Mouse (Mus musculus): ENCODE measurements at regions not wholly inside any gene's neighbourhood (a gene's known extent, or its start where the extent isn't known, plus 50 kb on each side); places are given as distances from the start of the nearest gene placed in this dataset.

GRCm38 (mm10) chr11:112987782-112988181 is 205.8 kb downstream of the Sox9 start:
- ATAC-seq (ENCODE audit: low FRiP score, low read depth): no peak
- peaks cover 14% of the 10 kb centered on the region for H3K27me3 ChIP-seq
- H3K9ac ChIP-seq (replicated peaks): no peak overlapping the region
- no peak overlapping the region for H3K27ac ChIP-seq (replicated peaks)
- WGBS: 90% methylated on average over 7 of the region's 7 CpGs
- H3K4me1 ChIP-seq: peaks cover 42% of the 10 kb centered on the region
- H3K4me3 ChIP-seq: no peak overlapping the region
- no peaks in the 10 kb centered on the region for H3K9me3 ChIP-seq
- no peak overlapping the region for H3K4me2 ChIP-seq (replicated peaks)
- H3K36me3 ChIP-seq: no peaks in the 10 kb centered on the region

- Histone ChIP-seq H3K9ac (replicated peaks) (no peak overlapping the region), H3K36me3 (no peaks in the 10 kb centered on the region), H3K4me1 (peaks cover 31% of the 10 kb centered on the region), H3K4me3 (no peak overlapping the region), H3K9me3 (no peaks in the 10 kb centered on the region), H3K27ac (replicated peaks) (no peak overlapping the region), H3K27me3 (peaks cover 14% of the 10 kb centered on the region), H3K4me2 (replicated peaks) (no peak overlapping the region)
- 71% methylated on average over 1 of the region's 1 CpGs for WGBS
- ATAC-seq (ENCODE audit: low FRiP score, low read depth): no peak
Measured at GRCm38 (mm10) chr11:112988900-112989299, 206.9 kb downstream of the Sox9 start.

GRCm38 (mm10) chr11:112989981-112990512 is 208.0 kb downstream of the Sox9 start:
- H3K27ac ChIP-seq (replicated peaks): no peak overlapping the region
- no peaks in the 10 kb centered on the region for H3K36me3 ChIP-seq
- H3K27me3 ChIP-seq: peaks cover 14% of the 10 kb centered on the region
- H3K4me1 ChIP-seq: peaks cover 30% of the 10 kb centered on the region
- no peak overlapping the region for H3K4me2 ChIP-seq (replicated peaks)
- H3K9ac ChIP-seq (replicated peaks): 0 out of 2 replicates have a peak overlapping the region, but pooled peaks have one; percentile 1
- no peak overlapping the region for H3K4me3 ChIP-seq
- no peaks in the 10 kb centered on the region for H3K9me3 ChIP-seq
- peak; percentile 32 for ATAC-seq (ENCODE audit: low FRiP score, low read depth)
- 23% methylated on average over 13 of the region's 13 CpGs for WGBS

GRCm38 (mm10) chr11:112990751-112991150 is 208.7 kb downstream of the Sox9 start:
- Histone ChIP-seq H3K9ac (replicated peaks) (no peak overlapping the region), H3K27ac (replicated peaks) (no peak overlapping the region), H3K4me3 (no peak overlapping the region), H3K9me3 (no peaks in the 10 kb centered on the region), H3K4me2 (replicated peaks) (no peak overlapping the region), H3K36me3 (no peaks in the 10 kb centered on the region), H3K27me3 (peaks cover 14% of the 10 kb centered on the region), H3K4me1 (peaks cover 30% of the 10 kb centered on the region)
- WGBS: 81% methylated on average over 11 of the region's 11 CpGs
- no peak for ATAC-seq (ENCODE audit: low FRiP score, low read depth)

GRCm38 (mm10) chr11:112991862-112992261 is 209.8 kb downstream of the Sox9 start:
- ATAC-seq (ENCODE audit: low FRiP score, low read depth): 0 out of 2 replicates have a peak, but pooled peaks have one; percentile 32

GRCm38 (mm10) chr11:112998777-112999583 is 217.0 kb downstream of the Sox9 start:
- no peaks in the 10 kb centered on the region for H3K9me3 ChIP-seq
- no peak overlapping the region for H3K4me3 ChIP-seq
- H3K4me2 ChIP-seq (replicated peaks): no peak overlapping the region
- H3K27me3 ChIP-seq: peaks cover 5% of the 10 kb centered on the region; the same call in 1 of the 2 replicates
- H3K9ac ChIP-seq (replicated peaks): no peak overlapping the region
- H3K4me1 ChIP-seq: no peaks in the 10 kb centered on the region
- 38% methylated on average over 5 of the region's 5 CpGs for WGBS
- H3K27ac ChIP-seq (replicated peaks): no peak overlapping the region
- no peaks in the 10 kb centered on the region for H3K36me3 ChIP-seq
- no peak for ATAC-seq (ENCODE audit: low FRiP score, low read depth)

More at GRCm38 (mm10) chr11:112991862-112992261, 209.8 kb downstream of the Sox9 start:
- Histone ChIP-seq H3K9ac (replicated peaks) (no peak overlapping the region), H3K4me2 (replicated peaks) (no peak overlapping the region; the same call in 1 of the 2 replicates), H3K36me3 (no peaks in the 10 kb centered on the region), H3K27ac (replicated peaks) (0 out of 2 replicates have a peak overlapping the region, but pooled peaks have one; percentile 12), H3K27me3 (peaks cover 8% of the 10 kb centered on the region), H3K9me3 (no peaks in the 10 kb centered on the region), H3K4me3 (no peak overlapping the region), H3K4me1 (peaks cover 30% of the 10 kb centered on the region)
- WGBS: 22% methylated on average over 13 of the region's 13 CpGs

GRCm38 (mm10) chr11:113001071-113001470 is 219.0 kb downstream of the Sox9 start:
- Histone ChIP-seq H3K36me3 (no peaks in the 10 kb centered on the region), H3K4me3 (no peak overlapping the region), H3K4me1 (no peaks in the 10 kb centered on the region), H3K27me3 (peaks cover 5% of the 10 kb centered on the region; the same call in 1 of the 2 replicates), H3K27ac (replicated peaks) (no peak overlapping the region), H3K4me2 (replicated peaks) (no peak overlapping the region), H3K9me3 (no peaks in the 10 kb centered on the region), H3K9ac (replicated peaks) (no peak overlapping the region)
- ATAC-seq (ENCODE audit: low FRiP score, low read depth): no peak
- 89% methylated on average over 6 of the region's 6 CpGs for WGBS

- no peak overlapping the region for H3K4me2 ChIP-seq (replicated peaks)
- H3K4me1 ChIP-seq: no peaks in the 10 kb centered on the region
- no peak overlapping the region for H3K4me3 ChIP-seq
- H3K9me3 ChIP-seq: no peaks in the 10 kb centered on the region
- WGBS: 86% methylated on average over 9 of the region's 9 CpGs
- H3K9ac ChIP-seq (replicated peaks): no peak overlapping the region
- ATAC-seq (ENCODE audit: low FRiP score, low read depth): no peak
- H3K27me3 ChIP-seq: no peaks in the 10 kb centered on the region
- H3K36me3 ChIP-seq: no peaks in the 10 kb centered on the region
- no peak overlapping the region for H3K27ac ChIP-seq (replicated peaks)
Measured at GRCm38 (mm10) chr11:113005895-113006294, 223.9 kb downstream of the Sox9 start.

GRCm38 (mm10) chr11:113008521-113008920 is 226.5 kb downstream of the Sox9 start:
- H3K4me1 ChIP-seq: no peaks in the 10 kb centered on the region
- no peak for ATAC-seq (ENCODE audit: low FRiP score, low read depth)
- H3K9ac ChIP-seq (replicated peaks): no peak overlapping the region

GRCm38 (mm10) chr11:113009376-113009775 is 227.4 kb downstream of the Sox9 start:
- no peak overlapping the region for H3K4me2 ChIP-seq (replicated peaks)
- H3K27me3 ChIP-seq: no peaks in the 10 kb centered on the region; the same call in 1 of the 2 replicates
- no peaks in the 10 kb centered on the region for H3K36me3 ChIP-seq
- H3K9me3 ChIP-seq: no peaks in the 10 kb centered on the region
- H3K9ac ChIP-seq (replicated peaks): no peak overlapping the region
- H3K27ac ChIP-seq (replicated peaks): no peak overlapping the region
- peaks cover 6% of the 10 kb centered on the region; the same call in 1 of the 2 replicates for H3K4me1 ChIP-seq
- no peak for ATAC-seq (ENCODE audit: low FRiP score, low read depth)
- no peak overlapping the region for H3K4me3 ChIP-seq
- 92% methylated on average over 6 of the region's 6 CpGs for WGBS

More at GRCm38 (mm10) chr11:113008521-113008920, 226.5 kb downstream of the Sox9 start:
- H3K27me3 ChIP-seq: no peaks in the 10 kb centered on the region; the same call in 1 of the 2 replicates
- WGBS: 80% methylated on average over 4 of the region's 4 CpGs
- H3K4me3 ChIP-seq: no peak overlapping the region
- no peaks in the 10 kb centered on the region for H3K9me3 ChIP-seq
- no peak overlapping the region for H3K4me2 ChIP-seq (replicated peaks)
- no peaks in the 10 kb centered on the region for H3K36me3 ChIP-seq
- no peak overlapping the region for H3K27ac ChIP-seq (replicated peaks)

GRCm38 (mm10) chr11:113010906-113011305 is 228.9 kb downstream of the Sox9 start:
- no peak overlapping the region for H3K4me2 ChIP-seq (replicated peaks)
- H3K36me3 ChIP-seq: no peaks in the 10 kb centered on the region
- H3K4me1 ChIP-seq: peaks cover 20% of the 10 kb centered on the region
- 87% methylated on average over 5 of the region's 5 CpGs for WGBS
- H3K9ac ChIP-seq (replicated peaks): no peak overlapping the region
- no peak overlapping the region for H3K27ac ChIP-seq (replicated peaks)
- no peaks in the 10 kb centered on the region for H3K9me3 ChIP-seq
- H3K27me3 ChIP-seq: peaks cover 7% of the 10 kb centered on the region; the same call in 1 of the 2 replicates
- ATAC-seq (ENCODE audit: low FRiP score, low read depth): no peak
- H3K4me3 ChIP-seq: no peak overlapping the region

Data from midbrain, embryonic 12.5 days (tissue).